Comparison of ENCODE assay signal across 8 mouse cellular contexts in the genomic region with DNA sequence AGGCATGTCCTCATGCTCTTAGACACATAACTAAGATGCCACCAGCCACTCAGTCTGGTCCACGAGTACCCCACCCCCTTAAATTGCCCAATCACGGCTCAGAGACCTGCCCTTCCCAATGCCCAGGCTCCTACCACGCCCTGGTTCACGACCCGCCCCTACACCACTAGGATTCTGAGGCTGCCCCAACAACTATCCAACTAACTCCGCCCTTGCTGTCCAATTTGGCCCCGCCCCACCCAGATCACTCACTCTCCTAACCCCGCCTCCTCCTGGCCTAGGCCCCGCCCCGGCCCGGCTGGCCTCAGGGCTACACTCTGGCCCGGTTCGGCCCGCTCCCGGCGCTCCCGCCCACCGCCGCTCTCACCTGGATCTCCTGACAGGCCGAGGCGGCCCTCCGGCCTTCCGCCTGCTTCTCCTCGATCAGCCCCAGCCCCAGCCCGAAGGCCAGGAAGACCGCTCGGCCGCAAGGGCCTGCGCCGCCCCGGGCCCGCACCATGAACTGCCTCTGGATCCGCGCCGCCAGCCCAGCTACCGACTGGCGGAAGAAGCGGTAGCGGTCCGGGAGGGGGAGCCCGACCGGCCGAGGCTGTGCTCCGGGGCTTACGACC. TPM values are rescaled to one million over a fixed set of nuclear protein-coding genes. Genes with fewer than 3 reads are reported as not detected.
DNase-seq lines count a peak whose midpoint lies in the region; ATAC-seq lines count a peak whose summit lies in the region.

No protein-coding gene starts in this region.

- peak overlapping the region; percentile 65 for H3K4me2 ChIP-seq in lung, embryonic 16.5 days (ENCODE audit: low read depth, low read length)

- no peaks in the 10 kb centered on the region for H3K9me3 ChIP-seq in lung, embryonic 16.5 days (ENCODE audit: control insufficient read depth, low read length)

- peak overlapping the region; percentile 88 for H3K4me3 ChIP-seq in lung, embryonic 16.5 days (ENCODE audit: low read length)

- peaks cover 6% of the 10 kb centered on the region; the same call in 1 of the 2 replicates for H3K27me3 ChIP-seq in lung, embryonic 16.5 days (ENCODE audit: control insufficient read depth, insufficient read depth, low read depth, low read length)

- ATAC-seq in hematopoietic stem cell, adult 5-6 weeks (replicated peaks in 1 of 2; ENCODE audit: insufficient read depth in 1 of 2, low FRiP score in 2 of 2, low TSS enrichment in 1 of 2, low read depth in 1 of 2, poor library complexity in 2 of 2, severe bottlenecking in 2 of 2) = peak; percentile 92 to 96
- ATAC-seq in lung, embryonic 16.5 days (ENCODE audit: low read depth) = peak; percentile 96

- H3K27ac ChIP-seq in lung, embryonic 16.5 days (ENCODE audit: low read length) = peak overlapping the region; percentile 98

- H3K9ac ChIP-seq in lung, embryonic 16.5 days (ENCODE audit: low read length) = peak overlapping the region; percentile 98

- peak; percentile 95 for DNase-seq in MN1 (ENCODE audit: low spot score)
- DNase-seq in cerebellum, adult 8-10 months = peak; percentile 96
- peak; percentile 79 for DNase-seq in forelimb bud, embryonic 11.5 days (ENCODE audit: low read depth, low spot score)
- DNase-seq in layer of hippocampus, adult 9-11 months = peak; percentile 95
- peak; percentile 88 for DNase-seq in ovary, postnatal 10 days (ENCODE audit: low spot score)
- DNase-seq in thymus, postnatal 0 days (ENCODE audit: low spot score) = peak; percentile 84

- WGBS in lung, embryonic 16.5 days = under 1% methylated on average over 36 of the region's 45 CpGs

- no peaks in the 10 kb centered on the region for H3K36me3 ChIP-seq in lung, embryonic 16.5 days (ENCODE audit: control insufficient read depth, insufficient read depth, low read length)

- peaks cover 8% of the 10 kb centered on the region for H3K4me1 ChIP-seq in lung, embryonic 16.5 days (replicated peaks; ENCODE audit: control insufficient read depth, insufficient read depth, low read length)

RNA-seq across cellular contexts. Expression of a gene that starts 0.5 kb away (rescaled TPM):
- total RNA-seq in hematopoietic stem cell, adult 5-6 weeks (2017) = 50.6 and 67.5 TPM in 2 replicates
- 44.1 and 49.4 TPM in 2 replicates for polyA plus RNA-seq in lung, embryonic 16.5 days (2015; fragmentation: Nextera tagmentation; extraction: Ambion mirVana)
- 74.3 and 98.4 TPM in 2 replicates for polyA plus RNA-seq in thymus, postnatal 0 days (2015; fragmentation: Nextera tagmentation; extraction: Ambion mirVana)

RNA-seq across cellular contexts. Expression of a gene that starts 21.0 kb away (rescaled TPM):
- 95.1 and 97.5 TPM in 2 replicates for total RNA-seq in hematopoietic stem cell, adult 5-6 weeks (2017)
- polyA plus RNA-seq in lung, embryonic 16.5 days (2015; fragmentation: Nextera tagmentation; extraction: Ambion mirVana) = 402 TPM in 2 replicates
- polyA plus RNA-seq in thymus, postnatal 0 days (2015; fragmentation: Nextera tagmentation; extraction: Ambion mirVana) = 196 and 200 TPM in 2 replicates

RNA-seq across cellular contexts. Expression of a gene that starts 42.2 kb away (rescaled TPM):
- not detected in 2 replicates for total RNA-seq in hematopoietic stem cell, adult 5-6 weeks (2017)
- polyA plus RNA-seq in lung, embryonic 16.5 days (2015; fragmentation: Nextera tagmentation; extraction: Ambion mirVana) = 19.8 and 22.8 TPM in 2 replicates
- 0.36 and 0.55 TPM in 2 replicates for polyA plus RNA-seq in thymus, postnatal 0 days (2015; fragmentation: Nextera tagmentation; extraction: Ambion mirVana)

Comparison
In these comparisons a context has a peak if more than half of its experiments do, and no peak if none do; other contexts are left out.
1. Peak in every context shown above with its lines: DNase-seq, ATAC-seq, H3K4me3 ChIP-seq and H3K27ac ChIP-seq.
2. RNA of a gene that starts 42.2 kb away (polyA plus RNA-seq): 19.8 to 22.8 TPM in lung, embryonic 16.5 days; 0.36 to 0.55 TPM in thymus, postnatal 0 days; every median in the first group is over 10 times any median in the second.